Mouse (Mus musculus) kidney, adult 18-20 months (tissue): Measurements from ENCODE around the gene Itm2c.

Experiments
- DNase-seq: peaks from one replicate; pipeline ENCODE4 v3.0.0; 2021

Gene Itm2c

GRCm38 (mm10) chr1:85900521-85901333, 6.6 kb downstream of the Itm2c start:
- no peak for DNase-seq

GRCm38 (mm10) chr1:85901516-85902107, 7.5 kb downstream of the Itm2c start:
- no peak for DNase-seq

- no peak for DNase-seq
These were observed 8.1 kb downstream of the Itm2c start for GRCm38 (mm10) chr1:85902108-85902561.

GRCm38 (mm10) chr1:85906892-85907291, 12.8 kb downstream of the Itm2c start:
- DNase-seq: no peak

GRCm38 (mm10) chr1:85908754-85909590, 14.9 kb downstream of the Itm2c start:
- DNase-seq: no peak

GRCm38 (mm10) chr1:85913078-85913755, 19.1 kb downstream of the Itm2c start:
- DNase-seq: no peak

GRCm38 (mm10) chr1:85915890-85916289, 21.8 kb downstream of the Itm2c start:
- no peak for DNase-seq

GRCm38 (mm10) chr1:85916830-85917450, 22.9 kb downstream of the Itm2c start:
- no peak for DNase-seq

- DNase-seq: no peak
These were observed 25.5 kb downstream of the Itm2c start for GRCm38 (mm10) chr1:85919621-85920020.

- no peak for DNase-seq
These were observed 27.6 kb downstream of the Itm2c start for GRCm38 (mm10) chr1:85921725-85922124.

- no peak for DNase-seq
These were observed 28.2 kb downstream of the Itm2c start for GRCm38 (mm10) chr1:85922127-85922864.

GRCm38 (mm10) chr1:85922865-85923211, 28.8 kb downstream of the Itm2c start:
- DNase-seq: no peak

GRCm38 (mm10) chr1:85925183-85925582, 31.1 kb downstream of the Itm2c start:
- DNase-seq: no peak

- DNase-seq: no peak
These were observed 34.1 kb downstream of the Itm2c start, which contains the start of gene 4933407L21Rik for GRCm38 (mm10) chr1:85928057-85928687. Gene 4933407L21Rik (plus strand): TSS chr1:85928483.

GRCm38 (mm10) chr1:85928688-85929065, 34.6 kb downstream of the Itm2c start:
- no peak for DNase-seq

- DNase-seq: no peak
These were observed 35.3 kb downstream of the Itm2c start for GRCm38 (mm10) chr1:85929406-85929805.

- no peak for DNase-seq
These were observed 37.1 kb downstream of the Itm2c start for GRCm38 (mm10) chr1:85931170-85931569.

- no peak for DNase-seq
These were observed 39.1 kb downstream of the Itm2c start for GRCm38 (mm10) chr1:85933226-85933625.

GRCm38 (mm10) chr1:85933631-85934465, 39.8 kb downstream of the Itm2c start:
- no peak for DNase-seq

- DNase-seq: no peak
These were observed 40.5 kb downstream of the Itm2c start for GRCm38 (mm10) chr1:85934560-85934959.
